Mouse (Mus musculus) MEL (cell line): ENCODE data around the gene Nkx2-1. TPM values are rescaled to one million over a fixed set of nuclear protein-coding genes. Genes with fewer than 3 reads are reported as not detected.

Experiments used
- DNase-seq: peaks from one replicate; pipeline ENCODE4 v3.0.0; 2011; ENCODE audit warnings: low read depth, low spot score
- H3K27ac ChIP-seq: 2 replicates; pipeline ENCODE4 v1.5.1; 2012; ENCODE audit warnings: low read depth, mild to moderate bottlenecking, control low read depth, low read length, moderate library complexity; ENCODE audit not compliant: control insufficient read depth
- H3K27me3 ChIP-seq, 2 experiments: fragments of 150-350 bp in 1 of 2; sonication (generic) in 1 of 2; 2 replicates each; pipeline ENCODE4 v1.6.1; 2012; ENCODE audit warnings: low read length in 2 of 2, mild to moderate bottlenecking in 2 of 2, improper control_type of control experiment in 1 of 2, moderate library complexity in 1 of 2; ENCODE audit not compliant: insufficient read depth in 2 of 2, control insufficient read depth in 1 of 2
- H3K36me3 ChIP-seq, 2 experiments: 2 replicates each; pipeline ENCODE4 v1.6.1; 2012 to 2014; ENCODE audit warnings: low read length in 2 of 2, improper control_type of control experiment in 1 of 2, inconsistent platforms in 1 of 2, mild to moderate bottlenecking in 1 of 2; ENCODE audit not compliant: insufficient read depth in 2 of 2, control insufficient read depth in 1 of 2
- H3K4me1 ChIP-seq, 2 experiments: fragments of 150-350 bp in 1 of 2; sonication (generic) in 1 of 2; 2 replicates each; pipeline ENCODE4 v1.6.1; 2012; ENCODE audit warnings: low read length in 2 of 2, improper control_type of control experiment in 1 of 2, mild to moderate bottlenecking in 1 of 2; ENCODE audit not compliant: insufficient read depth in 2 of 2, control insufficient read depth in 1 of 2
- H3K4me3 ChIP-seq, 2 experiments: fragments of 150-350 bp in 1 of 2; sonication (generic) in 1 of 2; 2 replicates each; pipeline ENCODE4 v1.5.1; 2012; ENCODE audit warnings: low read depth in 2 of 2, low read length in 2 of 2, mild to moderate bottlenecking in 2 of 2, moderate library complexity in 2 of 2, control low read depth in 1 of 2, improper control_type of control experiment in 1 of 2; ENCODE audit not compliant: control insufficient read depth in 1 of 2, insufficient read depth in 1 of 2
- H3K79me2 ChIP-seq: 2 replicates; pipeline ENCODE4 v1.6.1; 2012; ENCODE audit warnings: mild to moderate bottlenecking, low read length, moderate library complexity; ENCODE audit not compliant: control insufficient read depth, poor library complexity, insufficient read depth
- H3K9ac ChIP-seq: 2 replicates; pipeline ENCODE4 v1.6.1; 2012; ENCODE audit warnings: low read depth, mild to moderate bottlenecking, control low read depth, low read length, moderate library complexity; ENCODE audit not compliant: control insufficient read depth, poor library complexity, severe bottlenecking
- H3K9me3 ChIP-seq: fragments of 150-350 bp; sonication (generic); replicated peaks from 2 replicates; pipeline ENCODE4 v1.6.1; 2012; ENCODE audit warnings: mild to moderate bottlenecking, low read length, improper control_type of control experiment, moderate library complexity; ENCODE audit not compliant: insufficient read depth
- CHD1 ChIP-seq: IDR thresholded peaks from 2 replicates; pipeline ENCODE4 v1.6.1; 2012; ENCODE audit warnings: low read depth, mild to moderate bottlenecking, inconsistent platforms, low read length, improper control_type of control experiment
- CHD2 ChIP-seq: IDR thresholded peaks from 2 replicates; pipeline ENCODE4 v1.6.1; 2011; ENCODE audit warnings: low read length, improper control_type of control experiment
- E2F4 ChIP-seq: IDR thresholded peaks from 2 replicates; pipeline ENCODE4 v1.6.1; 2011; ENCODE audit warnings: low read depth, low read length, improper control_type of control experiment, borderline replicate concordance
- ELF1 ChIP-seq: IDR thresholded peaks from 2 replicates; pipeline ENCODE4 v1.6.1; 2014; ENCODE audit warnings: low read depth, mild to moderate bottlenecking, inconsistent platforms, low read length, improper control_type of control experiment, moderate library complexity
- GABPA ChIP-seq: IDR thresholded peaks from 2 replicates; pipeline ENCODE4 v1.6.1; 2012; ENCODE audit warnings: low read depth, mild to moderate bottlenecking, inconsistent platforms, low read length, improper control_type of control experiment, moderate library complexity
- GATA1 ChIP-seq: IDR thresholded peaks from 2 replicates; pipeline ENCODE4 v1.6.1; 2011; ENCODE audit warnings: low read depth, low read length, improper control_type of control experiment
- MAFK ChIP-seq: IDR thresholded peaks from 2 replicates; pipeline ENCODE4 v1.6.1; 2011; ENCODE audit warnings: low read depth, mild to moderate bottlenecking, low read length, improper control_type of control experiment, borderline replicate concordance
- MAX ChIP-seq: IDR thresholded peaks from 2 replicates; pipeline ENCODE4 v1.6.1; 2011; ENCODE audit warnings: low read length, improper control_type of control experiment
- NRF1 ChIP-seq: IDR thresholded peaks from 2 replicates; pipeline ENCODE4 v1.6.1; 2014; ENCODE audit warnings: low read depth, mild to moderate bottlenecking, inconsistent platforms, low read length, improper control_type of control experiment, moderate library complexity; ENCODE audit not compliant: poor library complexity, insufficient read depth, severe bottlenecking
- POLR2A ChIP-seq, 2 experiments: IDR thresholded peaks; 2 replicates each; pipeline ENCODE4 v1.6.1; 2011 to 2012; ENCODE audit warnings: low read length in 2 of 2, mild to moderate bottlenecking in 2 of 2, control low read depth in 1 of 2, improper control_type of control experiment in 1 of 2, low read depth in 1 of 2, moderate library complexity in 1 of 2; ENCODE audit not compliant: control insufficient read depth in 1 of 2, insufficient read depth in 1 of 2, poor library complexity in 1 of 2
- POLR2AphosphoS2 ChIP-seq: IDR thresholded peaks from 2 replicates; pipeline ENCODE4 v1.6.1; 2011; ENCODE audit warnings: low read length, improper control_type of control experiment
- POLR2AphosphoS5 ChIP-seq: IDR thresholded peaks from 2 replicates; pipeline ENCODE4 v1.6.1; 2012; ENCODE audit warnings: low read depth, borderline replicate concordance, mild to moderate bottlenecking, inconsistent platforms, low read length, moderate library complexity, mixed read lengths
- SIN3A ChIP-seq: IDR thresholded peaks from 2 replicates; pipeline ENCODE4 v1.6.1; 2012; ENCODE audit warnings: low read length, improper control_type of control experiment, inconsistent platforms
- TAL1 ChIP-seq: IDR thresholded peaks from 2 replicates; pipeline ENCODE4 v1.6.1; 2012; ENCODE audit warnings: mild to moderate bottlenecking, inconsistent platforms, low read length, moderate library complexity, mixed read lengths
- TBP ChIP-seq: IDR thresholded peaks from 2 replicates; pipeline ENCODE4 v1.8.0; 2011; ENCODE audit warnings: low read depth, low read length, improper control_type of control experiment
- UBTF ChIP-seq: IDR thresholded peaks from 2 replicates; pipeline ENCODE4 v1.6.1; 2012; ENCODE audit warnings: low read depth, mild to moderate bottlenecking, inconsistent platforms, low read length, improper control_type of control experiment, moderate library complexity, borderline replicate concordance; ENCODE audit not compliant: insufficient read depth
- USF2 ChIP-seq, 2 experiments: IDR thresholded peaks; 2 replicates each; pipeline ENCODE4 v1.6.1; 2011 to 2012; ENCODE audit warnings: improper control_type of control experiment in 2 of 2, low read length in 2 of 2, borderline replicate concordance in 1 of 2, inconsistent platforms in 1 of 2, low read depth in 1 of 2, mild to moderate bottlenecking in 1 of 2; ENCODE audit not compliant: insufficient read depth in 1 of 2
- ZKSCAN1 ChIP-seq: IDR thresholded peaks from 2 replicates; pipeline ENCODE4 v1.6.1; 2012; ENCODE audit warnings: low read depth, mild to moderate bottlenecking, inconsistent platforms, low read length, improper control_type of control experiment, moderate library complexity
- ZMIZ1 ChIP-seq: IDR thresholded peaks from 2 replicates; pipeline ENCODE4 v1.6.1; 2012; ENCODE audit warnings: low read depth, mild to moderate bottlenecking, inconsistent platforms, low read length, improper control_type of control experiment, moderate library complexity
- polyA plus RNA-seq, 2 experiments: library from polyadenylated mRNA; stranded (reverse) in 1 of 2; unstranded in 1 of 2; fragments of >175 nt in 1 of 2; fragments of >200 nt in 1 of 2; gene quantifications; 2 replicates each; pipeline versions ENCODE4 v1.2.1 to v1.2.4; 2012; ENCODE audit warnings: low replicate concordance in 2 of 2, low read depth in 1 of 2; ENCODE audit not compliant: insufficient read length in 2 of 2, insufficient read depth in 1 of 2, missing spikeins in 1 of 2
- total RNA-seq: library from RNA; depleted of rRNA; stranded (reverse); fragments of 300-350 nt; gene quantifications from 2 replicates; pipeline ENCODE4 v1.2.3, GENCODE M21; 2012

Gene Nkx2-1
- total and polyA plus RNA-seq, 3 experiments = not detected

DNA sequence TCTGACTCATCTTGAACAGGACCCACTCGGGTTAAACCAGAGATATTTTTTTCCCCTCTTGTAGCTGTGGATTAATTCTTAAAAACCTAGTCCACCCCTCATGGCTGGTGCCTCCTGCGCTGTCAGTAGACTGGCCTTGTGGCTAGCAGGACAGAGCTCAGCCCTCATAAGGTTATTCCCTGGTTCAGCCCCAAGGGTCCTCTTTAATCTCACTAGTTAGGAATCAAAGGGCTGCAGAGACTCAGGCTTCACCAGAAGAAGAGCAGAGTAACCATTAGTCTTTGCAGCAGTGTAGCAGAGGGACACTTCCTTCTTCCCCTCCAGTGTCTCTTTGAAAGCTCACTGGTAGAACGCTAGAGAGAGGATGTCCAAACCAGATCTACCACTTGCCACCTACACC lies 1.9 kb upstream of the Nkx2-1 start:
- H3K27me3 ChIP-seq = no peaks in the 10 kb centered on the region

DNA sequence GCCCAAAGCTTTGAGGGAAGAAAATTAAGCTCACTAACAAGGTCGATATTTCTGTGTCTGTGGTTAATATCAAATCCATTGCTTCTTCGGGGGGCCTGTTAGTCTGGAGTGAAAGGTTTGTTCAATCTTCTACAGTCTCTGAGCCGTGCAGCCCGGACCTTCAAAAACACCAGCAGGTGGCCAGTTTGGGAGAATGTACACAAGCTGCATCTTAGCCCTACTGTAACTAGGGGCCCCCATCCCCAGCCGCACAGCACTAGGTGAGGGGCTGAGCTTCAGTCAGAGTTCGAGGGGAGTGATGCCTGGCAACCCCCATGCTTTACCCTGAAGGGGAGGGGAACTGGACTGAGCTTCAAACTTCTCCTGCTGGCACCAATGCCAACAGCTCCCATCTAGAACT lies 1.2 kb upstream of the Nkx2-1 start:
- Histone ChIP-seq H3K36me3 (no peaks in the 10 kb centered on the region), H3K9me3 (no peaks in the 10 kb centered on the region), H3K79me2 (no peaks in the 10 kb centered on the region), H3K4me1 (no peaks in the 10 kb centered on the region), H3K9ac (no peak overlapping the region), H3K27me3 (no peaks in the 10 kb centered on the region), H3K4me3 (no peak overlapping the region), H3K27ac (no peak overlapping the region)
- no peak for DNase-seq
- TF ChIP-seq CHD2 (no peak), MAX (no peak), ELF1 (no peak), UBTF (no peak), TAL1 (no peak), NRF1 (no peak), E2F4 (no peak), USF2 (IDR thresholded peaks at IDR 0.05; ENCODE audit: borderline replicate concordance in 1 of 2, insufficient read depth in 1 of 2, low read depth in 1 of 2, low read length in 2 of 2) (no peak), GATA1 (no peak), ZMIZ1 (no peak), POLR2AphosphoS2 (no peak)

More for the DNA sequence above, 1.9 kb upstream of the Nkx2-1 start:
- no peak for TF ChIP-seq ZKSCAN1
- no peak for TF ChIP-seq TAL1
- no peak for TF ChIP-seq E2F4
- no peak for TF ChIP-seq POLR2A (IDR thresholded peaks at IDR 0.05; ENCODE audit: control insufficient read depth in 1 of 2, insufficient read depth in 1 of 2, low read depth in 1 of 2, low read length in 2 of 2, poor library complexity in 1 of 2)
- TF ChIP-seq MAFK = no peak
- no peak for TF ChIP-seq TBP
- no peak for TF ChIP-seq POLR2AphosphoS5
- no peak for TF ChIP-seq SIN3A
- no peak for TF ChIP-seq CHD1
- no peak for TF ChIP-seq MAX
- no peak for TF ChIP-seq GABPA
- TF ChIP-seq GATA1 = no peak
- TF ChIP-seq, all 39 proteins: peak for 0
- DNase-seq = no peak
- Histone ChIP-seq H3K4me1 (no peaks in the 10 kb centered on the region), H3K9ac (no peak overlapping the region), H3K27ac (no peak overlapping the region), H3K79me2 (no peaks in the 10 kb centered on the region), H3K36me3 (no peaks in the 10 kb centered on the region), H3K4me3 (no peak overlapping the region), H3K9me3 (no peaks in the 10 kb centered on the region)
